Mouse (Mus musculus) stomach, embryonic 16.5 days (tissue): ENCODE measurements at regions not wholly inside any gene's neighbourhood (a gene's known extent, or its start where the extent isn't known, plus 50 kb on each side); places are given as distances from the start of the nearest gene placed in this dataset.
A peak's percentile ranks its signal among the peaks of the same experiment; 100 is the strongest.

Source experiments
- ATAC-seq: fragments of 200-750 bp; cut with Nextera tagmentation; 2 replicates; pipeline ENCODE4 v1.8.0; 2017; ENCODE audit warnings: moderate number of reproducible peaks, moderate TSS enrichment; ENCODE audit not compliant: insufficient read depth, low FRiP score
- H3K27ac ChIP-seq: fragments of 300-500 bp; sonication (generic); 2 replicates; pipeline ENCODE4 v1.5.1; 2014; ENCODE audit warnings: low read length
- H3K27me3 ChIP-seq: fragments of 300-500 bp; sonication (generic); 2 replicates; pipeline ENCODE4 v1.6.1; 2014; ENCODE audit warnings: low read length, control low read depth, mixed read lengths; ENCODE audit not compliant: control insufficient read depth, insufficient read depth
- H3K36me3 ChIP-seq: fragments of 300-500 bp; sonication (generic); 2 replicates; pipeline ENCODE4 v1.6.1; 2014; ENCODE audit warnings: low read length; ENCODE audit not compliant: control insufficient read depth, insufficient read depth
- H3K4me1 ChIP-seq: fragments of 300-500 bp; sonication (generic); 2 replicates; pipeline ENCODE4 v1.6.1; 2014; ENCODE audit warnings: low read length, control low read depth, mixed read lengths; ENCODE audit not compliant: control insufficient read depth, insufficient read depth
- H3K4me2 ChIP-seq: fragments of 300-500 bp; sonication (generic); 2 replicates; pipeline ENCODE4 v1.6.1; 2014; ENCODE audit warnings: low read depth, low read length, mixed read lengths
- H3K4me3 ChIP-seq: fragments of 300-500 bp; sonication (generic); replicated peaks from 2 replicates; pipeline ENCODE4 v1.5.1; 2014; ENCODE audit warnings: mild to moderate bottlenecking, low read length
- H3K9ac ChIP-seq: fragments of 300-500 bp; sonication (generic); 2 replicates; pipeline ENCODE4 v1.6.1; 2014; ENCODE audit warnings: low read length
- H3K9me3 ChIP-seq: fragments of 300-500 bp; sonication (generic); replicated peaks from 2 replicates; pipeline ENCODE4 v1.6.1; 2016; ENCODE audit warnings: low read length, control low read depth; ENCODE audit not compliant: control insufficient read depth
- WGBS: fragments of 180-500 bp; shearing (Covaris S2); extraction: QIAGEN DNeasy Blood & Tissue Kit; methylation state at CpG from one replicate; pipeline ENCODE4 v1.1.7; 2014; 5-methylcytosine and 5-hydroxymethylcytosine counted together

DNA sequence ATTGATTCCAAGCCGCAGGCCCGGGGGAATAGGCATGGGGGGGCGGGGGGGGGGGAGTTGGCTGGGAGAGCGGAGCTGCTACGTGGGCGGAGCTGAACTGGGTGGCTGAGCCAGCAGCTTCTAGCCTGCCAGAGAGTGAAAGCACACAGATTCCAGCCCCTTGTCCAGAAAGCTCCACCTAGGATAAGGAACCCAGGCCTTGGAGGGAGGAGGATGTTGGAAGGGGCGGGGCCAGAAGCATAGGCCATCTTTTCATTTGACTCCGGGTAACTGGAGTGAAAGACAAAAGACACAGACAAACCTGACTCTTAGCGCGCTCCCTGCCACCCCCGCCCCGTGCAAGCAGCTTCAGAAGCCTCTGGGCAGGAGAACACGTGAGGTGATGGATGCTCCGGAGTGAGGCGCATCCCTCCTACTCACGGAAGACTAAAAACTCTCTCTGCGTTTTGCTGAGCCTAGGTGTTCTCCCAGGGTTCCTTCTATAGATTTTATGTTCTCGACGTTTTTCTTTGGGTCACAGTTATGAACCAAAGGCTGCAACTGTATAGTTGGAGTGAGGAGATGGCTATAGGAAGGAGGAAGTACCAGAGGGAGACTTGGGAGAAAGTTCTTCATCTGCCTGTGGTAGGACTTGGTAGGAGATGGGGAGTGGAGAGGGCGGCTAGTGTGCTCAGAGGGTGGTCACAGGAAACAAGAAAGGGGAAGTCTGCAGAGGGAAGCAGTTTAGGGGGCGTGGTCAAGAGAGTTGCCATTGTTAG lies 84.8 kb upstream of the Mafb start:
- Histone ChIP-seq H3K36me3 (no peaks in the 10 kb centered on the region), H3K4me3 (peak overlapping the region; percentile 45), H3K9me3 (no peaks in the 10 kb centered on the region), H3K9ac (peak overlapping the region; percentile 62), H3K27ac (peak overlapping the region; percentile 80), H3K27me3 (no peaks in the 10 kb centered on the region), H3K4me2 (peak overlapping the region; percentile 76), H3K4me1 (no peaks in the 10 kb centered on the region)
- peak; percentile 96 for ATAC-seq
- WGBS: 1% methylated on average over 21 of the region's 21 CpGs

GRCm38 (mm10) chr2:160452239-160452530 lies 85.3 kb upstream of the Mafb start:
- Histone ChIP-seq H3K9me3 (no peaks in the 10 kb centered on the region), H3K4me1 (no peaks in the 10 kb centered on the region), H3K27me3 (no peaks in the 10 kb centered on the region), H3K9ac (peak overlapping the region; percentile 62; the same call in 1 of the 2 replicates), H3K4me3 (peak overlapping the region; percentile 45; the same call in 1 of the 2 replicates), H3K36me3 (no peaks in the 10 kb centered on the region), H3K4me2 (peak overlapping the region; percentile 76), H3K27ac (no peak overlapping the region)
- 30% methylated on average over 6 of the region's 6 CpGs for WGBS
- no peak for ATAC-seq

GRCm38 (mm10) chr2:160452730-160453129 lies 85.9 kb upstream of the Mafb start:
- Histone ChIP-seq H3K27me3 (no peaks in the 10 kb centered on the region), H3K9me3 (no peaks in the 10 kb centered on the region), H3K27ac (no peak overlapping the region), H3K4me2 (no peak overlapping the region), H3K36me3 (no peaks in the 10 kb centered on the region), H3K4me3 (no peak overlapping the region), H3K4me1 (no peaks in the 10 kb centered on the region), H3K9ac (no peak overlapping the region)
- WGBS: 73% methylated on average over 6 of the region's 6 CpGs
- ATAC-seq: no peak

GRCm38 (mm10) chr2:160455617-160456016 lies 88.8 kb upstream of the Mafb start:
- ATAC-seq: no peak

GRCm38 (mm10) chr2:160456681-160457080 lies 89.8 kb upstream of the Mafb start:
- Histone ChIP-seq H3K4me2 (no peak overlapping the region), H3K27ac (no peak overlapping the region), H3K4me3 (no peak overlapping the region), H3K9me3 (no peaks in the 10 kb centered on the region), H3K4me1 (no peaks in the 10 kb centered on the region), H3K27me3 (no peaks in the 10 kb centered on the region), H3K9ac (no peak overlapping the region), H3K36me3 (no peaks in the 10 kb centered on the region)
- no peak for ATAC-seq
- 72% methylated on average over 8 of the region's 8 CpGs for WGBS

More at GRCm38 (mm10) chr2:160455617-160456016, 88.8 kb upstream of the Mafb start:
- WGBS: 70% methylated on average over 10 of the region's 10 CpGs
- no peaks in the 10 kb centered on the region for H3K9me3 ChIP-seq
- H3K27ac ChIP-seq: no peak overlapping the region
- no peaks in the 10 kb centered on the region for H3K36me3 ChIP-seq
- no peaks in the 10 kb centered on the region for H3K27me3 ChIP-seq
- no peak overlapping the region for H3K4me3 ChIP-seq
- no peaks in the 10 kb centered on the region for H3K4me1 ChIP-seq
- no peak overlapping the region for H3K4me2 ChIP-seq
- no peak overlapping the region for H3K9ac ChIP-seq

GRCm38 (mm10) chr2:160471561-160471960 lies 104.7 kb upstream of the Mafb start:
- Histone ChIP-seq H3K27me3 (no peaks in the 10 kb centered on the region), H3K4me1 (no peaks in the 10 kb centered on the region), H3K36me3 (no peaks in the 10 kb centered on the region), H3K27ac (no peak overlapping the region), H3K4me2 (no peak overlapping the region), H3K9ac (no peak overlapping the region), H3K4me3 (no peak overlapping the region), H3K9me3 (no peaks in the 10 kb centered on the region)
- WGBS: 69% methylated on average over 4 of the region's 4 CpGs
- no peak for ATAC-seq

GRCm38 (mm10) chr2:160476181-160476580 lies 109.3 kb upstream of the Mafb start:
- no peaks in the 10 kb centered on the region for H3K4me1 ChIP-seq
- no peak overlapping the region for H3K4me2 ChIP-seq
- H3K27me3 ChIP-seq: no peaks in the 10 kb centered on the region
- H3K27ac ChIP-seq: no peak overlapping the region
- ATAC-seq: no peak
- no peak overlapping the region for H3K9ac ChIP-seq
- no peaks in the 10 kb centered on the region for H3K36me3 ChIP-seq
- WGBS: 92% methylated on average over 3 of the region's 3 CpGs
- H3K9me3 ChIP-seq: no peaks in the 10 kb centered on the region
- H3K4me3 ChIP-seq: no peak overlapping the region

DNA sequence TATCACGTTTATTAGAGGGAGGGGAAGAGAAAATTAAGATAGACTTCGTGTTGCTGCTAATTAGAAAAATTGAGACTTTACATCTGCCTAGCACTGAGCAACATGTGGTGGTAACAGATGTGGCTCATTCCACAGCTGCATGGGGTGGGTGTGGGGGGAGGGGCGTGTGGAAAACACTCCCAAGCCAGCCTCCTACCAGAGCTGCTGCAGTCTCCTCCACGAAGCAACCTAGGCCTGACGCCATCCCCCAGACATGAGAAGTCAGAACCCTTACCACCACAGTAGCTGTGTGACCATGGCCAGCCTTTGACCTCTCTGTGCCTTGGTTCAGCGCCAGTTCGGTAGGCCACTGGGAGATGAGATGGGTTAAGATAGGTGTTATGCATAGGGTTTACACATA lies 112.4 kb upstream of the Mafb start:
- Histone ChIP-seq H3K4me3 (no peak overlapping the region), H3K36me3 (no peaks in the 10 kb centered on the region), H3K4me1 (no peaks in the 10 kb centered on the region), H3K27ac (no peak overlapping the region), H3K4me2 (no peak overlapping the region), H3K9ac (no peak overlapping the region), H3K9me3 (no peaks in the 10 kb centered on the region), H3K27me3 (no peaks in the 10 kb centered on the region)
- ATAC-seq: peak; percentile 33; the same call in 1 of the 2 replicates
- 50% methylated on average over 7 of the region's 7 CpGs for WGBS

GRCm38 (mm10) chr2:160485097-160485496 lies 118.2 kb upstream of the Mafb start:
- Histone ChIP-seq H3K9me3 (no peaks in the 10 kb centered on the region), H3K4me2 (no peak overlapping the region), H3K27me3 (no peaks in the 10 kb centered on the region; the same call in 1 of the 2 replicates), H3K9ac (no peak overlapping the region), H3K4me1 (no peaks in the 10 kb centered on the region), H3K4me3 (no peak overlapping the region), H3K36me3 (no peaks in the 10 kb centered on the region), H3K27ac (no peak overlapping the region)
- ATAC-seq: no peak
- WGBS: 90% methylated on average over 5 of the region's 5 CpGs
